Mouse (Mus musculus) testis, adult 2 months (tissue): ENCODE data around the gene Lpin3.

Experiments
- CTCF ChIP-seq: fragments of 200-500 bp; IDR thresholded peaks from 2 replicates; pipeline ENCODE4 v1.5.1; 2012; ENCODE audit warnings: low read depth, mild to moderate bottlenecking, inconsistent platforms, low read length, moderate library complexity; ENCODE audit not compliant: control insufficient read depth, insufficient read depth, insufficient replicate concordance
- POLR2A ChIP-seq: fragments of 200-500 bp; IDR thresholded peaks from 2 replicates; pipeline ENCODE4 v1.6.1; 2012; ENCODE audit warnings: low read depth, mild to moderate bottlenecking, inconsistent platforms, low read length, moderate library complexity; ENCODE audit not compliant: control insufficient read depth

- no peak for TF ChIP-seq POLR2A
- TF ChIP-seq CTCF, result no peak
Observed at GRCm38 (mm10) chr2:160883912-160884311, 3.4 kb downstream of the Lpin3 start.
